Mouse (Mus musculus) embryonic facial prominence, embryonic 12.5 days (tissue): ENCODE results near the gene Necap2. TPM values are rescaled to one million over a fixed set of nuclear protein-coding genes. Genes with fewer than 3 reads are reported as not detected.

Experiments used
- ATAC-seq: fragments of 200-750 bp; cut with Nextera tagmentation; 2 replicates; pipeline ENCODE4 v1.8.0; 2017; ENCODE audit not compliant: insufficient number of reproducible peaks, insufficient read depth, low FRiP score, low TSS enrichment
- H3K27ac ChIP-seq: fragments of 300-500 bp; sonication (generic); 2 replicates; pipeline ENCODE4 v1.5.1; 2016; ENCODE audit warnings: mild to moderate bottlenecking
- H3K27me3 ChIP-seq: fragments of 300-500 bp; sonication (generic); 2 replicates; pipeline ENCODE4 v1.6.1; 2016; ENCODE audit warnings: mild to moderate bottlenecking, moderate library complexity
- H3K36me3 ChIP-seq: fragments of 300-500 bp; sonication (generic); 2 replicates; pipeline ENCODE4 v1.6.1; 2016; ENCODE audit warnings: mild to moderate bottlenecking
- H3K4me1 ChIP-seq: fragments of 300-500 bp; sonication (generic); 2 replicates; pipeline ENCODE4 v1.6.1; 2016
- H3K4me2 ChIP-seq: fragments of 300-500 bp; sonication (generic); replicated peaks from 2 replicates; pipeline ENCODE4 v1.6.1; 2016; ENCODE audit warnings: mild to moderate bottlenecking, moderate library complexity
- H3K4me3 ChIP-seq: fragments of 300-500 bp; sonication (generic); 2 replicates; pipeline ENCODE4 v1.5.1; 2016; ENCODE audit warnings: mild to moderate bottlenecking
- H3K9ac ChIP-seq: fragments of 300-500 bp; sonication (generic); 2 replicates; pipeline ENCODE4 v1.6.1; 2016; ENCODE audit warnings: mild to moderate bottlenecking, moderate library complexity
- H3K9me3 ChIP-seq: fragments of 300-500 bp; sonication (generic); 2 replicates; pipeline ENCODE4 v1.6.1; 2016; ENCODE audit warnings: mild to moderate bottlenecking, moderate library complexity
- WGBS: fragments of 180-500 bp; shearing (Covaris S2); methylation state at CpG from one replicate; pipeline ENCODE4 v1.1.7; 2016; 5-methylcytosine and 5-hydroxymethylcytosine counted together
- polyA plus RNA-seq: library from polyadenylated mRNA; unstranded; fragments of >200 nt; fragmentation: Nextera tagmentation; extraction: Ambion mirVana; gene quantifications from 2 replicates; pipeline ENCODE4 v1.2.1, GENCODE M21; 2016

Gene Necap2
- polyA plus RNA-seq, 1 experiment from 2014 or later = 79.8 TPM

GRCm38 (mm10) chr4:141024992-141025391, 53.2 kb downstream of the Necap2 start:
- H3K9me3 ChIP-seq = no peaks in the 10 kb centered on the region
- H3K36me3 ChIP-seq = peaks cover 42% of the 10 kb centered on the region
- 73% methylated on average over 27 of the region's 27 CpGs for WGBS
- no peak overlapping the region for H3K4me2 ChIP-seq
- no peaks in the 10 kb centered on the region for H3K27me3 ChIP-seq
- peaks cover 23% of the 10 kb centered on the region for H3K4me1 ChIP-seq
- no peak for ATAC-seq
- H3K4me3 ChIP-seq = no peak overlapping the region
- no peak overlapping the region for H3K27ac ChIP-seq
- no peak overlapping the region for H3K9ac ChIP-seq

GRCm38 (mm10) chr4:141024052-141024451, 54.1 kb downstream of the Necap2 start:
- WGBS = 69% methylated on average over 9 of the region's 9 CpGs
- H3K27me3 ChIP-seq = no peaks in the 10 kb centered on the region
- H3K4me3 ChIP-seq = no peak overlapping the region
- H3K4me1 ChIP-seq = peaks cover 31% of the 10 kb centered on the region
- H3K27ac ChIP-seq = 0 out of 2 replicates have a peak overlapping the region, but pooled peaks have one; percentile 36
- H3K9ac ChIP-seq = no peak overlapping the region
- peaks cover 35% of the 10 kb centered on the region for H3K36me3 ChIP-seq
- no peak overlapping the region for H3K4me2 ChIP-seq
- ATAC-seq = no peak
- H3K9me3 ChIP-seq = no peaks in the 10 kb centered on the region

GRCm38 (mm10) chr4:141021614-141021929, 56.6 kb downstream of the Necap2 start:
- Histone ChIP-seq H3K4me1 (peaks cover 40% of the 10 kb centered on the region), H3K36me3 (peaks cover 41% of the 10 kb centered on the region), H3K4me3 (no peak overlapping the region), H3K27me3 (no peaks in the 10 kb centered on the region), H3K9ac (peak overlapping the region; percentile 48; the same call in 1 of the 2 replicates), H3K4me2 (no peak overlapping the region), H3K27ac (peak overlapping the region; percentile 95), H3K9me3 (no peaks in the 10 kb centered on the region)
- 60% methylated on average over 11 of the region's 11 CpGs for WGBS
- ATAC-seq = peak; percentile 7; the same call in 1 of the 2 replicates

- 10% methylated on average over 14 of the region's 14 CpGs for whole genome bisulfite sequencing
- no peaks in the 10 kb centered on the region for H3K27me3 ChIP-seq
- H3K9me3 ChIP-seq = no peaks in the 10 kb centered on the region
- peaks cover 42% of the 10 kb centered on the region for H3K36me3 ChIP-seq
- peak overlapping the region; percentile 95 for H3K27ac ChIP-seq
- H3K4me1 ChIP-seq = peaks cover 40% of the 10 kb centered on the region
- 0 out of 2 replicates have a peak overlapping the region, but pooled peaks have one; percentile 5 for H3K4me3 ChIP-seq
- peak overlapping the region; percentile 30 for H3K4me2 ChIP-seq
- peak overlapping the region; percentile 48 for H3K9ac ChIP-seq
- ATAC-seq = peak; percentile 55
Measured at GRCm38 (mm10) chr4:141020811-141021613, 57.1 kb downstream of the Necap2 start.

- Histone ChIP-seq H3K4me3 (no peak overlapping the region), H3K9me3 (no peaks in the 10 kb centered on the region), H3K4me2 (peak overlapping the region; percentile 30), H3K9ac (peak overlapping the region; percentile 38), H3K27me3 (no peaks in the 10 kb centered on the region), H3K4me1 (peaks cover 40% of the 10 kb centered on the region), H3K27ac (peak overlapping the region; percentile 95), H3K36me3 (peaks cover 42% of the 10 kb centered on the region)
- no peak for ATAC-seq
- WGBS = 76% methylated on average over 17 of the region's 17 CpGs
Measured at GRCm38 (mm10) chr4:141020220-141020619, 57.9 kb downstream of the Necap2 start.

GRCm38 (mm10) chr4:141017657-141018436, 60.3 kb downstream of the Necap2 start:
- H3K27ac ChIP-seq = peak overlapping the region; percentile 57; the same call in 1 of the 2 replicates
- H3K4me1 ChIP-seq = peaks cover 42% of the 10 kb centered on the region
- no peak for ATAC-seq
- WGBS = 85% methylated on average over 29 of the region's 29 CpGs
- no peaks in the 10 kb centered on the region for H3K27me3 ChIP-seq
- no peak overlapping the region for H3K4me3 ChIP-seq
- no peak overlapping the region for H3K9ac ChIP-seq
- no peak overlapping the region for H3K4me2 ChIP-seq
- H3K36me3 ChIP-seq = peaks cover 58% of the 10 kb centered on the region
- H3K9me3 ChIP-seq = no peaks in the 10 kb centered on the region

Other genes starting within 250 kb of the Necap2 start
- 0.12 and 0.14 TPM in 2 replicates for gene Padi1, start 232.6 kb downstream of the Necap2 start, polyA plus RNA-seq
- gene Padi2, start 172.0 kb downstream of the Necap2 start, polyA plus RNA-seq = 3.0 and 3.6 TPM in 2 replicates
- 388 and 392 TPM in 2 replicates for gene Sdhb, start 117.2 kb downstream of the Necap2 start, polyA plus RNA-seq
- gene Atp13a2, start 91.5 kb downstream of the Necap2 start, polyA plus RNA-seq = 56.1 and 63.3 TPM in 2 replicates
- 646 and 656 TPM in 2 replicates for gene Mfap2, start 67.9 kb downstream of the Necap2 start, polyA plus RNA-seq
- 13.2 TPM in 2 replicates for gene Crocc, start 17.8 kb downstream of the Necap2 start, polyA plus RNA-seq
- gene Spata21, start 10.0 kb upstream of the Necap2 start, polyA plus RNA-seq = 0.14 TPM in 1 of 2 replicates, not detected in the other
- gene Szrd1, start 61.4 kb upstream of the Necap2 start, polyA plus RNA-seq = 35.2 and 37.6 TPM in 2 replicates
- gene Fbxo42, start 69.6 kb upstream of the Necap2 start, polyA plus RNA-seq = 31.6 and 32.1 TPM in 2 replicates
- gene Rsg1, start 135.6 kb upstream of the Necap2 start, polyA plus RNA-seq = 7.6 and 8.6 TPM in 2 replicates
- gene Arhgef19, start 161.1 kb upstream of the Necap2 start, polyA plus RNA-seq = 17.0 and 19.2 TPM in 2 replicates
- gene Epha2, start 222.9 kb upstream of the Necap2 start, polyA plus RNA-seq = 3.4 and 3.5 TPM in 2 replicates